In genomic region chr12:95694991-95695833, GRCm38 (mm10) we compare ENCODE assay signal across 8 mouse cellular contexts. TPM values are rescaled to one million over a fixed set of nuclear protein-coding genes. Genes with fewer than 3 reads are reported as not detected.
A peak's percentile ranks its signal among the peaks of the same experiment; 100 is the strongest.
DNase-seq lines count a peak whose midpoint lies in the region; ATAC-seq lines count a peak whose summit lies in the region.

No protein-coding gene starts in this region.

- H3K9me3 ChIP-seq in forebrain, embryonic 16.5 days (ENCODE audit: control insufficient read depth, low read length): no peaks in the 10 kb centered on the region
- H3K9me3 ChIP-seq in liver, embryonic 15.5 days (replicated peaks): no peaks in the 10 kb centered on the region
- no peaks in the 10 kb centered on the region for H3K9me3 ChIP-seq in neural tube, embryonic 14.5 days (ENCODE audit: control insufficient read depth, low read length)

- under 1% methylated on average over 59 of the region's 68 CpGs for WGBS in forebrain, embryonic 16.5 days
- WGBS in liver, embryonic 15.5 days (ENCODE audit: insufficient replicate concordance): under 1% methylated on average over 67 of the region's 68 CpGs
- under 1% methylated on average over 58 of the region's 68 CpGs for WGBS in neural tube, embryonic 14.5 days

- peaks cover 19% of the 10 kb centered on the region for H3K4me1 ChIP-seq in forebrain, embryonic 16.5 days (replicated peaks; ENCODE audit: control insufficient read depth, insufficient read depth, low read length)
- H3K4me1 ChIP-seq in liver, embryonic 15.5 days (replicated peaks): no peaks in the 10 kb centered on the region; the same call in 1 of the 2 replicates
- H3K4me1 ChIP-seq in neural tube, embryonic 14.5 days (ENCODE audit: control insufficient read depth, insufficient read depth, low read length): peaks cover 4% of the 10 kb centered on the region; the same call in 1 of the 2 replicates

- H3K36me3 ChIP-seq in forebrain, embryonic 16.5 days (ENCODE audit: control insufficient read depth, insufficient read depth): no peaks in the 10 kb centered on the region
- no peaks in the 10 kb centered on the region for H3K36me3 ChIP-seq in liver, embryonic 15.5 days (replicated peaks)
- H3K36me3 ChIP-seq in neural tube, embryonic 14.5 days (ENCODE audit: control insufficient read depth, insufficient read depth, low read length): no peaks in the 10 kb centered on the region

- peak overlapping the region; percentile 93 for H3K27ac ChIP-seq in forebrain, embryonic 16.5 days (ENCODE audit: low read length)
- no peak overlapping the region for H3K27ac ChIP-seq in liver, embryonic 15.5 days (replicated peaks)
- peak overlapping the region; percentile 86 for H3K27ac ChIP-seq in neural tube, embryonic 14.5 days (ENCODE audit: low read depth, low read length)

- peak overlapping the region; percentile 64 for H3K4me2 ChIP-seq in forebrain, embryonic 16.5 days (ENCODE audit: low read length)
- peak overlapping the region; percentile 59 for H3K4me2 ChIP-seq in liver, embryonic 15.5 days
- H3K4me2 ChIP-seq in neural tube, embryonic 14.5 days (ENCODE audit: low read depth, low read length): peak overlapping the region; percentile 82

- H3K27me3 ChIP-seq in forebrain, embryonic 16.5 days (replicated peaks; ENCODE audit: control insufficient read depth, insufficient read depth, low read length): no peaks in the 10 kb centered on the region
- H3K27me3 ChIP-seq in liver, embryonic 15.5 days: peaks cover 76% of the 10 kb centered on the region
- H3K27me3 ChIP-seq in neural tube, embryonic 14.5 days (ENCODE audit: control insufficient read depth, insufficient read depth, low read length): 0 out of 2 replicates have a peak, but pooled peaks cover 3% of the 10 kb centered on the region

- ATAC-seq in forebrain, embryonic 16.5 days: peak; percentile 90
- peak; percentile 49; the same call in 1 of the 2 replicates for ATAC-seq in liver, embryonic 15.5 days (ENCODE audit: insufficient read depth)
- peak; percentile 88 for ATAC-seq in neural tube, embryonic 14.5 days (ENCODE audit: low read depth)

- peak overlapping the region; percentile 67 for H3K4me3 ChIP-seq in forebrain, embryonic 16.5 days (replicated peaks; ENCODE audit: low read length)
- peak overlapping the region; percentile 45 for H3K4me3 ChIP-seq in liver, embryonic 15.5 days (replicated peaks)
- peak overlapping the region; percentile 85 for H3K4me3 ChIP-seq in neural tube, embryonic 14.5 days (ENCODE audit: low read depth, low read length)

- peak; percentile 44 to 48 for DNase-seq in urinary bladder, adult 18-20 months (ENCODE audit: low spot score in 2 of 2)
- no peak for DNase-seq in urinary bladder, postnatal 10 days (ENCODE audit: low spot score)
- peak; percentile 69 to 72 for DNase-seq in heart, postnatal 14 days
- peak; percentile 73 for DNase-seq in layer of hippocampus, adult 11-12 months (ENCODE audit: low spot score)
- DNase-seq in urinary bladder, postnatal 14 days (ENCODE audit: low spot score): peak; percentile 71

- peak overlapping the region; percentile 79 for H3K9ac ChIP-seq in forebrain, embryonic 16.5 days (replicated peaks; ENCODE audit: low read depth, low read length)
- no peak overlapping the region for H3K9ac ChIP-seq in liver, embryonic 15.5 days
- H3K9ac ChIP-seq in neural tube, embryonic 14.5 days (replicated peaks; ENCODE audit: low read depth, low read length): peak overlapping the region; percentile 87

- intact Hi-C loops in heart, postnatal 14 days (cut with DNase I): loop anchor here (10.0 kb wide), 4 partner anchors 460 to 1270 kb away; no protein-coding TSS in a partner anchor

RNA-seq across cellular contexts. Expression of gene Flrt2, which starts 3.2 kb away (rescaled TPM):
- 36.3 and 43.9 TPM in 2 replicates for polyA plus RNA-seq in forebrain, embryonic 16.5 days (2015; fragmentation: Nextera tagmentation; extraction: Ambion mirVana)
- total RNA-seq in heart, postnatal 14 days (2021): 10 to 100 TPM; 11.3 to 14.5 TPM
- polyA plus RNA-seq in liver, embryonic 15.5 days (2015; fragmentation: Nextera tagmentation; extraction: Ambion mirVana): 0.88 and 0.97 TPM in 2 replicates
- 30.1 and 36.7 TPM in 2 replicates for polyA plus RNA-seq in neural tube, embryonic 14.5 days (2014; fragmentation: Nextera tagmentation; extraction: Ambion mirVana)

Comparison
In these comparisons a context has a peak if more than half of its experiments do, and no peak if none do; other contexts are left out.
1. RNA of gene Flrt2, which starts 3.2 kb away (polyA plus RNA-seq): 36.3 to 43.9 TPM in forebrain, embryonic 16.5 days and 30.1 to 36.7 TPM in neural tube, embryonic 14.5 days; 0.88 to 0.97 TPM in liver, embryonic 15.5 days; every median in the first group is over 10 times any median in the second.
2. Peak in every context shown above with its lines, with median percentiles within 50 percentile points of each other: ATAC-seq, H3K4me2 ChIP-seq and H3K4me3 ChIP-seq.